Mouse (Mus musculus): ENCODE data around the gene Gm17606. TPM values are rescaled to one million over a fixed set of nuclear protein-coding genes. Genes with fewer than 3 reads are reported as not detected.

Gm17606 gene
- total RNA-seq, 2 experiments from 2014 or later, result not detected

DNA sequence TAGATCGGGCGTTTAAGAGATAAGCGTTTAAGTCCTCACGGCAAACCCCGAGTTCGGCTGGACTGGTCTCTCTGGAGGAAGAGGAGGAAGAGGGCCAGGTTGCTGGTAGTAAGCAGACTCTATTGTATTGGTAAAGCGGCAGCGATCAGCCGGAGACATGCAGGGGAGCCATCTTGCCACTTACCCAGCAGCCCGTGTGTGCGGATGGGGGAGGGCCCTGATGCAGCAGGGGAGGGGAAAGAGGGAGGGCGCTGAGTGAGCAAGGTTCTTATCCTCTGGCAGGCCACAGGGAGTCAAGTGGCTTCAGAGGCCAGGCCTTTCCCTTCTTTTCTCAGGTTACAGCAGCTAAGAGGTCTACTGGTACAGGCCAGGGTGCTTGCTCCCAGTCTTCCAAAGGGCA, 12.7 kb downstream of the Gm17606 start:
- peak; percentile 78 to 80 for DNase-seq (ENCODE audit: low spot score in 2 of 2)

DNA sequence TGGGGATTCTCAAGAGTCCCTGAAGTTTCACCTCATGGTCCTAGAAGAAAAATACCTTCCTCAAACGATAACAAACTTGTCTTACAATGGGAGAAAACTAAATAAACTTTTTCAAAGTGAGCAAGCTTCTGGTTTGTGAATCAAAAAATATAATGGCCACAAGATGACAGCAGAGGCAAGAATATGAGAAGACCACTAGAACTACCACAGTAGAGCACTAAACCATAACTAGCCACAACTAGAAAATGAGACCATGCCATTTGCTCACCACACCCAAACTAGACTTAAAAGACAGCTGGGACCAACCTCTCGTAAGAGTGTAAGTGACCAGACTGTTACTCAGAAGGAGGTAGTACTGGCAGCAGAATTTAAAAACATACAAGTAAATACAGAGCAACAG, 19.3 kb downstream of the Gm17606 start:
- DNase-seq (ENCODE audit: low spot score in 2 of 2), result no peak

DNA sequence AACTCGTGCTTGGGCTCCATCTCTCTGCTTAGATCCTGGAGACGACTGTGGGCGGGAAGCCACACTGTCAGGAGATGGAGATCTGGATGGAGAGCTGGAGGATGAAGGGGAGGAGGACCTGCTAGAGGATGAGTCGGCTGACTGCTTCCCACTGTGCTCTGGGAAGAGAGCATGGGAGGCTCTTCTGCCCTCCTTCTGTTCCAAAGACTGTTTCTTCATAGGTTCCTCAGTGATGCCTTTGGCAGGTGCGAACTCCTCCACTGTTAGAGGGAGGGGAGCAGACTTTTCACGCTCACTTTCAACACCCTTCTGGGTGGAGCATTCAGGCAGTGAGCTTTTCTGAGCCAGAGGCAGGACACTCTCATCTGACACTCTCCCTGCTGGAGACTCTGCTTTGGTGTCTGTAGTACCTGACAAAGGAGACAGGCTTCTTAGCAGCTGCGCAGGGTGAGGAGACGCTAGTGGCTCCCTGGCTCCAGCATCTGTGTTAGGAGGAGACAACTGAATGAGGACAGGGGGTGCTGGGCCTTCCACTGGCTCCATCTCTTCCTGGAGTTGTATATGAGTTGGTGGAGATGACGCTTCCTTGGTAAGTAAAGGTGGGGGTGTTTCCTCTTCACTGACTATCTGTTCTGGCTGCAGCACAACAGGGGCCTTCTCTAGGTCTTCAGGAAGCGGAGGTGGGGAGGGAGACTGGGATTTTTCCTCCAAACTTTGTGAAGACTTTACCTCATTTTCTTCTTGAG, 23.9 kb downstream of the Gm17606 start:
- DNase-seq (ENCODE audit: low spot score in 2 of 2), result no peak

DNA sequence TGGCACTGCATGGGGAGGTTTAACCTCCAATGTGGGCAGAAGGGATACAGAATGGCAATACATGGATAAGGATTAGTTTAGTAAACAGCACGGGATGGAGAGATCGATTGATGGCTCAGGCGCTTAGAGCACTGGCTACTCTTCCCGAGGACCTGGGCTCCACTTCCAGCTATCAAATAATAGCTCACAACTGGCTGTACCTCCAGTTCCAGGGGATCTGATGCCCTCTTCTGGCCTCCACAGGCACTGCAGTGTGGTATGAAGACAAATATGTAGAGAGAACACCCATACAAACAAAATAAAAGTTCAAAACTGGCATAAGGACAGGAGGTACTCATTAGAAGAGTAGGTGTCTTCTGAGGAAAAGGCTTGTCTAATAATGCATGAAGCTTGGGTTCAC, 28.6 kb downstream of the Gm17606 start:
- DNase-seq (ENCODE audit: low spot score in 2 of 2), result peak; percentile 42 to 55

DNA sequence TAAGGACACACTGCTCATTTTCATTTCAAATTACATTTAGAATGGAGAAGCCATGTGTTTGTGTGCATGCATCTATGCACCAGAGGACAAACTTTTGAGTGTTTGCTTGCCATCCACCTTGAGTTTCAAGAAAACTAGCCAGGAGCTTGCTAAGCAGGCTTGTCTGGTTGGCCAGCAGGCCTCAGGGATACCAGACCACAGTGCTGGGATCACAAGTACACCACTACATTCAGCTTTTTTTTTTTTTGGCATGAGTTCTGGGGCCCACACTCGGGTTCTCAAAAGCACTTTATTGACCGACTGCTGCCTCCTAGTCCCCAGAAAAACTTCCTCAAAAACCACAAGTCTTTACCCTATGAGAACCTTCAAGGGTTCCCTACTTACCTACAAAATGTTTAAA, 33.6 kb downstream of the Gm17606 start:
- no peak for DNase-seq (ENCODE audit: low spot score in 2 of 2)

DNA sequence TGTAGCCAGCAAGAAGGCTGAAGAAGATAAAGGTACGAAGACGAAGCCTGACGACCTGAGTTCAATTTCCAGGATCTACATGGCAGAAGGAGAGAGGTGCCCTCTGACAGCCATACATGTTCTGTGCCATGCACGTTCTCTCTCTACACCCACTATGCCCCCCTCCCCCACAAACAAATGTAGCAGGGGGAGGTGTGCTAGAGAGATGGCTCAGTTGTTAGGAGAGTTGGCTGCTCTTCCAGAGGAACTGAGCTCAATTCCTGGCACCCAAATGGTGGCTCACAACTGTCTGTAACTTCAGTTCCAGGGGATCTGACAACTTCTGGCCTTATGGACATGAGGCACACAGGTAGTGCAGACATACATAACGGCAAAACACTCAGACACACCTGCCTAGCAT, 35.5 kb downstream of the Gm17606 start:
- DNase-seq (ENCODE audit: low spot score in 2 of 2), result no peak

DNA sequence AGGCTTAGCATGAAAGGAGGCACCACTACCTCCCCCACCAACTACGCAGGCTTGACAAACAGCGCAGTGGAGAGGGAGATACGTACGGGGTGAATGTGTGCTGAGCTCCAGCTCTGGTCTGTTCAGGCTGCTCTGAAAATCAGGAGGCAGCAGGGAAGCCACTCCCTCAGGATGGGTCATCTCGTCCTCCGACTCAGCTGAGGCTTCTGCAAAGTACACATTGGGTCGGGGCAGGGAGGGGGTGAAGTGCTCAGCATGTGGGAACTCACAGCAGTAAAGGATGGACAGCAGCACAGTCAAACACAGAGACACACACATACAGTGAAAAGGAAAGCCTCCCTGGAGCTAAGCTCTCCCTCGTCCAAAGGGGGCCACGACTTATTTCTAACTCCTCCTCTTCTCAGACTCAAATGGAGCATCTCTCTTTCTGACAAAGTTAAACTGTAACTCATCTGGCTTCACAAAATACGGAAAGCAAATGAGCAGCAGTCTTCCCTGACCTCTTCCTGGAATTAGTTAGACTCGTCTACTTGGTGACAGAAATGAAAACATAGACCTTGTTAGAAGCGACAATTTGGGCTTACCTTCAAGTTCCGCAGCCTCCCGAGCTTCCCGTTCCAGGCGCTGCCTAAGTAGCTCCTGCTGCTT, 38.0 kb downstream of the Gm17606 start:
- DNase-seq (ENCODE audit: low spot score in 2 of 2), result no peak

DNA sequence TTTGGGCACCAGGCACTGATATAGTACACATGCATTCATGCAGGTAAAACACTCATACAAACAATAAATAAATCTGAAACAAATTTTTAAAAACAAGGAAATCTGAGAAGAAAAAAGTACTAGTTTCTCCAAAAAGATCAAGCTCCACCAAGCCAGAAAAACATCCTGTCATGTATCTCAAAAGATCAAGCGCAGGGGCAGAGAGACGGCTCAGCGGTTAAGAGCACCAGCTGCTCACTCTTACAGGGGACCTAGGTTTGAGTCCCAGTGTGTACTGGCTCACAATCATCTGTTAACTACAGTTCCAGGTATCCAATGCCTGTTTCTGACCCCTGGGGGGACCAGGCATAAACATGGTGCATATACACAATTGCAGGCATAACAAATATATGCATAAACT, 41.6 kb downstream of the Gm17606 start:
- no peak for DNase-seq (ENCODE audit: low spot score in 2 of 2)

DNA sequence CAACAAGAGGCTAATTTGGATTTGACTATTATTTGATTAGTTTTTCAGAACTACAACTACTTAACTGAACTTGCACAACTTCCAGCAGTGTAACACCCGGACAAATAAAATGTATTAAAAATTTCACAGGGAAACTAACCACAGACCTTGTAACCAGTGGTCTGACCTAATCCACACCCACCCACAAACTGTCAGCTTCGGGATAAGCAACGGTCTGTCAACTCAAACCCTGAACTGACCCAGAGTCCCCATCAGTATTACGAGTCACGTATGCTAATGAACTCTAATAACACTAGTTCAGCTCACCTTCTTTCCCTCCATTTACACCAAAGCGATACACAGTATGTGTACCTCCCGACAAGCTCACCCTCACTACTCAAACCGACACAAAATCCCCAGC, 44.7 kb downstream of the Gm17606 start:
- no peak for DNase-seq (ENCODE audit: low spot score in 2 of 2)

DNA sequence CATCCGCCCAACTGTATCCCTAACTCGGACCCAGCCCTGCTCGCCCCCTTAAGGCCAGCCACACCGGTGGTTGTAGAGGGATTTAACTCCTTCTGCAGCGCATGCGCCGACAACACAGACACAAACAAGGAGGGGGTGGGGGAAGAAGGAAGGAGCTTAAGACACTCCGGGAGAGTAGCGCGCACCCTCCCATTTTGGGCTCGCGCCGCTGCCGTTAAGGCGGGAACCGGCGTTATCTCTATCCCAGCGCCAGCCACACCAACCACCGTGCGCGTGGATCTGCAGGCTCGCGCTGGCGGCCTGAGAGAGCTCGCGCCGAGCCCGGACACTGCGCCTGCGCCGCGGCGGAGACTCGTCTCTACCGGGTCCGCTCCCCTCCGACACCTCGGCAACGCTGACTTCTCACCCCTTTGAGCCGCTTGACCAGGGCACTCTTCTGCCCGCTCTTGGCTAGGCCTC, 45.3 kb downstream of the Gm17606 start, which contains the start of gene 1700123O20Rik:
Gene 1700123O20Rik (plus strand): TSS at position 154 of the 459 bp plus-strand sequence.
- no peak for DNase-seq (ENCODE audit: low spot score in 2 of 2)

DNA sequence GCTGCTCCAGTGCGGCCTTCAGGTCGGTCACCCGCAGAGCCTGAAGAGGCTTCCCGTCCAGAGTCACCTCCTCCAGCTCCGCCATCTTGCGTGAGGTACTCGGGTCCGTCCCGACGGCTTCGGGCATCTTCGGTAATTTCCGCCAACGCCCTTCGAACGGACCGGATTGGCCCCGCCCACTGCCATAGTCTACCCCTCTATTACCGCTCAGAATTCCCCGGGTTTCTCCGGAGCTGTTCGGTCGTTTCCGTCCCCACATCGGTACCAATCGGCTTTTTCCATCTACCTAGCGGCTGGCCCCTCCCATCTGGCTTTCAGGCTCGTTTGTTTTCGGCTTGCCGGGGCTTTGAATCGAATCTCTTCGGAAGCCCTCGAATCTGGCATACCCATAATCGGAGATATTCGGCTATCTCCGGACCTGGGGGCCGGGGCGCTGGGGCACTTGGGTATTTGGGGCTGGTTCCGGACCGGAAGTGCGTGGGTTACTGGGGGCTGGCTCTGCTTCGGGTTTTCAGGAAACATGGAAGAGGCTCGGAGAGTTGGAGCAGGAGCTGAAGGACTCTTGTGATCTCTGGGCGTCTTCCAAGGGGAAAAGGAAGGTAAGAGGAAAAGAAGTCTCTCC, 45.9 kb downstream of the Gm17606 start, which contains the start of gene Acin1:
Gene Acin1 (minus strand): TSS at position 410 of the 622 bp plus-strand sequence.
- DNase-seq (ENCODE audit: low spot score in 2 of 2), result peak; percentile 100

DNA sequence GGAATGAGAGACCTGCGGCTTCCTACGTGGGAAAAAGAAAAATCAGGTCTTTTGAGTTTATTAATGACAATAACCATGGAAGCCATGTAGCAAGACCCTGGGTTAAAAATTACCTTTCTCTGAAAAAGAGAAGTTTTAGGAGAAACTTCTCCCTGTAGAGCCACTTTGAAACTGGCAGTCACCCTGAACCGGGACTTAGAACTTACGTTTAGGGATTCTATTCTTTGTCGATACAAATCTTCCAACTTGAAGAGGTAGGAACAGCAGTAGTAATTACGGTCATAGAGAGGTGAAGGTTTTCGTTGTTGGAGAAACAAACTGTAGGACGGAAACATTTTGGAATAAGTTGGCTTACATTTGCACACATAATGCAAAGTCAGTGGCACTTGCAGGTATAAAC, 46.5 kb downstream of the Gm17606 start:
- DNase-seq (ENCODE audit: low spot score in 2 of 2), result no peak

DNA sequence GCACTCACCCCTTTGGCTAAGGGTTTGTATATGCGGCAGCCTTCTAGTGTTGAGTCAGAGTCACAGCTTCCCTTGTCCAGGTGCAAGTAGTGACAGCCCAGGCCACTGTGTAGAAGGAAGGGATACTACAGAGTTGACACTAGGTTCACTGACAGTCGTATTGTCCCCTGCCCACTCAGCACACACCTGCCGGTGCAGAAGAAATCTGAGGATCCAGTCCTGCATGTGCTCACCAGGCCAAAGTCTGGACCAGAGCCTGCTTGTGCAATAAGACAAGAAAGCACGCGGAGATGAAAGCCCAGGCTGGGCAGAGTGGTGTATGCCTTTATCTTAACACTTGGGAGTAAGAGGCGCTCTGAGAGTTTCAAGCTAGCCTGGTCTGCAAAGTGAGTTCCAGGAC, 54.3 kb downstream of the Gm17606 start:
- no peak for DNase-seq (ENCODE audit: low spot score in 2 of 2)

DNA sequence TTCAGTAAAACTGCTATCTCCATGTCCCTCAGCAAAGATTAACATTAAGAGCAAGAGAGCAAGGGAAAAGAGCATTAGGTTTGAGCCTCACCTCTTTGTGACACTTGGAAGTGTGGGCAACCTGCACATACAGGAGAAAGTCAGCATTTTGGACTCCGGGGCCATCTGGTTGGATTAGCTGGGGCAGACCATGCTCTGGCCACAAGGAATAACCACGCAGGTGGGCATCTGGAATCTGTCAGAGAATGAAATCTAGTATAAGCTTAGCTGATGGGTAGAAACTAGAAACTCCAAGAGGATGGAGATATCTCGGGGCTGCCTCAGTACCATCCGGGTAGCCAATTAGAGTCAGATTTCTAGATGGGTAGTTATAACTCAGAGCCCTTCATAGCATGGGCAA, 56.0 kb downstream of the Gm17606 start:
- no peak for DNase-seq (ENCODE audit: low spot score in 2 of 2)

Small RNA genes lying within 50 kb of the gene (microRNA-seq; reads per million reads assigned to microRNA genes)
- gene Mir686 (ENCODE audit: borderline number of aligned reads in 2 of 2) (0 reads per million in 2 experiments), gene Mir6948 (ENCODE audit: borderline number of aligned reads in 2 of 2) (0 to 0.95 reads per million in 2 experiments)

Other genes starting within 250 kb of the Gm17606 start
- gene Slc7a7, start 223.2 kb upstream of the Gm17606 start, total RNA-seq (2021), result 1 to 10 TPM; 3.1 to 4.5 TPM
- gene Mrpl52, start 214.0 kb upstream of the Gm17606 start, total RNA-seq (2021), result 100 to 1,000 TPM; 180 to 210 TPM
- 10 to 100 TPM; 26.4 to 38.4 TPM for gene Mmp14, start 209.3 kb upstream of the Gm17606 start, total RNA-seq (2021)
- 100 to 1,000 TPM in 1 of 2 experiments, 10 to 100 TPM in 1; 95.4 to 119 TPM for gene Lrp10, start 176.8 kb upstream of the Gm17606 start, total RNA-seq (2021)
- gene Rem2, start 164.9 kb upstream of the Gm17606 start, total RNA-seq (2021), result 1 to 10 TPM in 1 of 2 experiments, under 1 TPM in 1; 0.26 to 1.1 TPM
- 10 to 100 TPM; 38.9 to 43.3 TPM for gene Prmt5, start 123.4 kb upstream of the Gm17606 start, total RNA-seq (2021)
- 10 to 100 TPM; 11.2 to 18.9 TPM for gene Haus4, start 86.3 kb upstream of the Gm17606 start, total RNA-seq (2021)
- gene Ajuba, start 63.4 kb upstream of the Gm17606 start, total RNA-seq (2021), result 10 to 100 TPM; 20.5 to 26.0 TPM
- gene 4931414P19Rik, start 35.0 kb upstream of the Gm17606 start, total RNA-seq (2021), result 1 to 10 TPM; 2.7 to 6.5 TPM
- gene Psmb5, start 22.9 kb upstream of the Gm17606 start, total RNA-seq (2021), result 100 to 1,000 TPM; 273 to 381 TPM
- not detected for gene Psmb11, start 19.5 kb upstream of the Gm17606 start, total RNA-seq (2021)
- gene Cdh24, start 412 bp downstream of the Gm17606 start, total RNA-seq (2021), result 1 to 10 TPM in 1 of 2 experiments, under 1 TPM in 1; 0.70 to 1.2 TPM
- 10 to 100 TPM; 43.5 to 43.7 TPM for gene 1700123O20Rik, start 45.3 kb downstream of the Gm17606 start, total RNA-seq (2021)
- 100 to 1,000 TPM; 162 to 171 TPM for gene Acin1, start 46.0 kb downstream of the Gm17606 start, total RNA-seq (2021)
- gene Gm29776, start 57.9 kb downstream of the Gm17606 start, total RNA-seq (2021), result not detected
- gene Cebpe, start 71.2 kb downstream of the Gm17606 start, total RNA-seq (2021), result under 1 TPM in 1 of 2 experiments, not detected in 1; 0.23 TPM
- gene Slc7a8, start 141.0 kb downstream of the Gm17606 start, total RNA-seq (2021), result 10 to 100 TPM; 24.6 to 55.6 TPM
- gene Rnf212b, start 173.2 kb downstream of the Gm17606 start, total RNA-seq (2021), result under 1 TPM in 1 of 2 experiments, not detected in 1; 0.51 TPM
- gene Homez, start 230.0 kb downstream of the Gm17606 start, total RNA-seq (2021), result 10 to 100 TPM; 12.8 to 15.6 TPM
- gene Ppp1r3e, start 236.6 kb downstream of the Gm17606 start, total RNA-seq (2021), result 10 to 100 TPM; 14.2 to 17.2 TPM
- 10 to 100 TPM; 53.1 to 59.3 TPM for gene Bcl2l2, start 242.4 kb downstream of the Gm17606 start, total RNA-seq (2021)
- 1 to 10 TPM; 1.2 to 3.9 TPM for gene Gm20521, start 242.5 kb downstream of the Gm17606 start, total RNA-seq (2021)